Mouse (Mus musculus) kidney, embryonic 16.5 days (tissue): Measurements from ENCODE around the gene Mansc1. TPM values are rescaled to one million over a fixed set of nuclear protein-coding genes. Genes with fewer than 3 reads are reported as not detected.
"Not testable (repeated sequence)": the region's sequence is repeated elsewhere in the genome, so short reads cannot be mapped to it uniquely, and the experiment has no call there.

Experiments used
- ATAC-seq: fragments of 200-750 bp; cut with Nextera tagmentation; 2 replicates; pipeline ENCODE4 v1.8.0; 2017; ENCODE audit warnings: moderate TSS enrichment; ENCODE audit not compliant: low FRiP score, low TSS enrichment
- H3K27ac ChIP-seq: fragments of 300-500 bp; sonication (generic); 2 replicates; pipeline ENCODE4 v1.5.1; 2014; ENCODE audit warnings: low read length
- H3K27me3 ChIP-seq: fragments of 300-500 bp; sonication (generic); 2 replicates; pipeline ENCODE4 v1.6.1; 2014; ENCODE audit warnings: low read length, control low read depth, mixed read lengths; ENCODE audit not compliant: insufficient read depth
- H3K36me3 ChIP-seq: fragments of 300-500 bp; sonication (generic); 2 replicates; pipeline ENCODE4 v1.6.1; 2014; ENCODE audit warnings: low read length, control low read depth, mixed read lengths; ENCODE audit not compliant: insufficient read depth
- H3K4me1 ChIP-seq: fragments of 300-500 bp; sonication (generic); 2 replicates; pipeline ENCODE4 v1.6.1; 2014; ENCODE audit warnings: low read length, control low read depth, mixed read lengths; ENCODE audit not compliant: insufficient read depth
- H3K4me2 ChIP-seq: fragments of 300-500 bp; sonication (generic); replicated peaks from 2 replicates; pipeline ENCODE4 v1.6.1; 2014; ENCODE audit warnings: low read depth, low read length
- H3K4me3 ChIP-seq: fragments of 300-500 bp; sonication (generic); 2 replicates; pipeline ENCODE4 v1.5.1; 2014; ENCODE audit warnings: mild to moderate bottlenecking, low read length
- H3K9ac ChIP-seq: fragments of 300-500 bp; sonication (generic); replicated peaks from 2 replicates; pipeline ENCODE4 v1.6.1; 2014; ENCODE audit warnings: low read length
- H3K9me3 ChIP-seq: fragments of 300-500 bp; sonication (generic); 2 replicates; pipeline ENCODE4 v1.6.1; 2016; ENCODE audit warnings: low read length, control low read depth
- WGBS: fragments of 180-500 bp; shearing (Covaris S2); extraction: QIAGEN DNeasy Blood & Tissue Kit; methylation state at CpG from one replicate; pipeline ENCODE4 v1.1.7; 2014; 5-methylcytosine and 5-hydroxymethylcytosine counted together
- polyA plus RNA-seq: library from polyadenylated mRNA; unstranded; fragments of >200 nt; fragmentation: Nextera tagmentation; extraction: Ambion mirVana; gene quantifications from 2 replicates; pipeline ENCODE4 v1.2.1, GENCODE M21; 2015

Mansc1 gene
- 5.7 and 7.8 TPM in 2 replicates for polyA plus RNA-seq

GRCm38 (mm10) chr6:134631947-134632687 is at the start of gene Mansc1:
Gene Mansc1, minus strand, starts transcription at chr6:134632488.
- WGBS: 1% methylated on average over 46 of the region's 46 CpGs
- Histone ChIP-seq H3K27me3 (no peaks in the 10 kb centered on the region; the same call in 1 of the 2 replicates), H3K4me2 (peak within 1 kb of the TSS; percentile 91), H3K4me3 (peak within 1 kb of the TSS; percentile 64), H3K4me1 (no peaks in the 10 kb centered on the region; the same call in 1 of the 2 replicates), H3K36me3 (no peaks in the 10 kb centered on the region), H3K9me3 (no peaks in the 10 kb centered on the region), H3K9ac (peak within 1 kb of the TSS; percentile 83), H3K27ac (peak within 1 kb of the TSS; percentile 64)
- peak; percentile 64 for ATAC-seq

- H3K4me2 ChIP-seq, H3K4me3 ChIP-seq, ATAC-seq, H3K9ac ChIP-seq, H3K27me3 ChIP-seq, H3K27ac ChIP-seq, H3K9me3 ChIP-seq, H3K4me1 ChIP-seq, H3K36me3 ChIP-seq: not testable (repeated sequence)
- 91% methylated on average over 4 of the region's 4 CpGs for WGBS
Measured at GRCm38 (mm10) chr6:134679330-134679729, 47.0 kb upstream of the Mansc1 start.

GRCm38 (mm10) chr6:134678037-134678436 is 45.7 kb upstream of the Mansc1 start:
- Histone ChIP-seq H3K4me2 (no peak overlapping the region), H3K27ac (no peak overlapping the region), H3K4me3 (no peak overlapping the region), H3K27me3 (no peaks in the 10 kb centered on the region), H3K9me3 (no peaks in the 10 kb centered on the region), H3K9ac (no peak overlapping the region), H3K36me3 (no peaks in the 10 kb centered on the region), H3K4me1 (no peaks in the 10 kb centered on the region)
- 69% methylated on average over 3 of the region's 3 CpGs for WGBS
- no peak for ATAC-seq

GRCm38 (mm10) chr6:134677504-134677903 is 45.2 kb upstream of the Mansc1 start:
- no peak for ATAC-seq
- 80% methylated on average over 4 of the region's 4 CpGs for WGBS
- Histone ChIP-seq H3K4me2 (no peak overlapping the region), H3K9ac (no peak overlapping the region), H3K4me3 (no peak overlapping the region), H3K4me1 (no peaks in the 10 kb centered on the region), H3K27me3 (no peaks in the 10 kb centered on the region), H3K9me3 (no peaks in the 10 kb centered on the region), H3K36me3 (no peaks in the 10 kb centered on the region), H3K27ac (no peak overlapping the region)

GRCm38 (mm10) chr6:134673712-134674111 is 41.4 kb upstream of the Mansc1 start:
- not testable (repeated sequence) for ATAC-seq, H3K9me3 ChIP-seq, H3K36me3 ChIP-seq, H3K27me3 ChIP-seq, H3K27ac ChIP-seq, H3K9ac ChIP-seq, H3K4me3 ChIP-seq, H3K4me2 ChIP-seq
- peaks cover 10% of the 10 kb centered on the region for H3K4me1 ChIP-seq
- WGBS: 91% methylated on average over 7 of the region's 8 CpGs

- WGBS: 48% methylated on average over 4 of the region's 4 CpGs
- H3K4me1 ChIP-seq: peaks cover 18% of the 10 kb centered on the region
- no peaks in the 10 kb centered on the region for H3K27me3 ChIP-seq
- H3K9ac ChIP-seq: no peak overlapping the region
- ATAC-seq: no peak; the same call in 1 of the 2 replicates
- H3K9me3 ChIP-seq: no peaks in the 10 kb centered on the region
- H3K4me3 ChIP-seq: no peak overlapping the region
- H3K4me2 ChIP-seq: no peak overlapping the region
- no peaks in the 10 kb centered on the region for H3K36me3 ChIP-seq
- no peak overlapping the region; the same call in 1 of the 2 replicates for H3K27ac ChIP-seq
Measured at GRCm38 (mm10) chr6:134670881-134671411, 38.7 kb upstream of the Mansc1 start.

DNA sequence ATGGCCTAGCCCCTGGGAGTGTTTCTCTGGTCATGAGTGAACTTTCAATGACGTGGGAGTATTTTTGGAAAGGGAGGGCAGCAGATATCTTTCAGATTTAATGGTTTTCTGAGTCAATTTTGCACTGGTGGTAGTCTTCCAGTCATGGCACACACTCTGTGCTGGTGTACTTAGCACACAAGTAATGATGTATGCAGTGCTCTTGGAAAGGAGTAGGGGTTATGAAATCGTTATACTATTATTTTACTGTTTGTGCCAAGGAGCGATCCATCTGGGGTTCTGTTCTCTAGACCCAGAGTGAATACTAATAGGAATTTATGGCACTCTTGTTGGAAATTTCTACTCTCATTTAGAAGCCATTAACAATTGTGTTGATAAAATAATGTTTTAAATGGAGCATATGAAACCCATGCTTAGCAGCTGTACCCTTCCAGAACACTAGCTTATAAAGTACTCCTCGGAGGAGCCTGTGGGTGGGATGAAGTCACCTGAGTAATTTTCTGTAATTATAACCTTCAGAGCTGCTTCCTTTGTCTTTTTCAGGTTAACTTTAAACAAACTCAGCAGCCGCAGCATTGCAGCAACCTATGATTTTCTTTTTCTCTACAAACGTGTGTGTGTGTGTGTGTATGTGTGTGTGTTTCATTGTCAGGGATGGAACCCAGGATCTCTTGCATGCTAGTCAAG is 37.0 kb upstream of the Mansc1 start:
- peaks cover 24% of the 10 kb centered on the region for H3K4me1 ChIP-seq
- H3K9me3 ChIP-seq: no peaks in the 10 kb centered on the region
- H3K9ac ChIP-seq: no peak overlapping the region
- ATAC-seq: no peak
- H3K27me3 ChIP-seq: no peaks in the 10 kb centered on the region
- H3K27ac ChIP-seq: no peak overlapping the region
- H3K36me3 ChIP-seq: no peaks in the 10 kb centered on the region
- 71% methylated on average over 6 of the region's 6 CpGs for WGBS
- H3K4me2 ChIP-seq: no peak overlapping the region
- H3K4me3 ChIP-seq: no peak overlapping the region

- no peak for ATAC-seq
- H3K9me3 ChIP-seq: no peaks in the 10 kb centered on the region
Measured at GRCm38 (mm10) chr6:134668519-134668918, 36.2 kb upstream of the Mansc1 start.

DNA sequence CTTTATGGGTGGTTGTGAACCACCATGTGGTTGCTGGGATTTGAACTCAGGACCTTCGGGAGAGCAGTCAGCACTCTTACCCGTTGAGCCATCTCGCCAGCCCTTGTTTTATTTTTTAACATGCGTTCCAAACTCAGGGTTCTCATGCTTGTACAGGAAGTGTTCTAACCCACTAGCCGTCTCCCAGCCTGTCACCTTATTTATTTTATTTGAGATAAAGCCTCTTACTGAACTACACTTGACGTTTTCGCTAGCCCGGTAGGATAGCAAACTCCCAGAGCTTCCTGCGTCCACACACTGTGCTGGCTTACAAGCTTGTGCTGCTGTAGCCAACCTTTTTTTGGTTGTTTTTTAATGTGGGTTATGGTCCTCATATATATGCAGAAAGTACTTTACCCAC is 33.5 kb upstream of the Mansc1 start:
- WGBS: 77% methylated on average over 9 of the region's 9 CpGs
- Histone ChIP-seq H3K9me3 (no peaks in the 10 kb centered on the region), H3K36me3 (no peaks in the 10 kb centered on the region), H3K4me3 (no peak overlapping the region), H3K4me1 (peaks cover 19% of the 10 kb centered on the region), H3K9ac (no peak overlapping the region), H3K27me3 (no peaks in the 10 kb centered on the region), H3K27ac (no peak overlapping the region), H3K4me2 (no peak overlapping the region)
- no peak for ATAC-seq

More at GRCm38 (mm10) chr6:134668519-134668918, 36.2 kb upstream of the Mansc1 start:
- WGBS: 61% methylated on average over 2 of the region's 2 CpGs
- Histone ChIP-seq H3K27me3 (no peaks in the 10 kb centered on the region), H3K4me3 (no peak overlapping the region), H3K9ac (no peak overlapping the region), H3K36me3 (no peaks in the 10 kb centered on the region), H3K4me2 (no peak overlapping the region), H3K4me1 (peaks cover 24% of the 10 kb centered on the region), H3K27ac (no peak overlapping the region)

GRCm38 (mm10) chr6:134664573-134664972 is 32.3 kb upstream of the Mansc1 start:
- H3K27ac ChIP-seq: no peak overlapping the region
- no peaks in the 10 kb centered on the region for H3K36me3 ChIP-seq
- no peaks in the 10 kb centered on the region for H3K27me3 ChIP-seq
- no peak overlapping the region for H3K4me2 ChIP-seq
- no peak for ATAC-seq
- WGBS: 66% methylated on average over 5 of the region's 5 CpGs
- no peak overlapping the region for H3K9ac ChIP-seq
- H3K4me1 ChIP-seq: peaks cover 14% of the 10 kb centered on the region
- no peak overlapping the region for H3K4me3 ChIP-seq
- no peaks in the 10 kb centered on the region for H3K9me3 ChIP-seq
